ENCODE assay signal across 26 mouse cellular contexts in the genomic region with DNA sequence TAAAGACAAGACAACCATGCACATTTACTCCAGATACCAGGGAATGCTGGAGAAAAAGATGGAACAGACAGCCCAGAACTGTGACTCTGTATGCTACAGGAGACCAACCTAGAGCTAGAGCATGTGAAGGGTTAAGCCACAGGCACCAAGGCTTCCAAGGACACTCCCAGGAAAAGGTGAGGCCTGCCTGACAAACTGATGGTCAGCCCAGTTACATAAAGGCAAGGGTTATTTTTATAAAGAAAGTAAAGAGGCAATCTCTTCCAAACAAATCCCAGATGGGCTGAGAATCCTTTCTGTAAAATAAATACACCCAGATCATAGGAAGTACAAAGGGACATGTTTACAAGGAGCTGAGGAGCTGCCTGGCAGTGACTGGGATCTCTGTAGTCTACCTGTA. TPM values are rescaled to one million over a fixed set of nuclear protein-coding genes. Genes with fewer than 3 reads are reported as not detected.
A peak's percentile ranks its signal among the peaks of the same experiment; 100 is the strongest.
DNase-seq lines count a peak whose midpoint lies in the region; ATAC-seq and TF ChIP-seq lines count a peak whose summit lies in the region.
"Had no signal": no experiment of that assay in that cellular context is flagged by ENCODE, and none has a peak within 500 bp of the region (broad histone marks: within the 10 kb centered on the region; RNA-seq: fewer than 3 reads in every experiment).

No protein-coding gene starts in this region.

- H3K4me3 ChIP-seq in lung, postnatal 0 days (ENCODE audit: low read depth, low read length) = no peak overlapping the region
- H3K4me3 ChIP-seq: limb, embryonic 12.5 days; megakaryocyte, embryonic 14.5 days; neural tube, embryonic 12.5 days had no signal

- no peak; the same call in 1 of the 2 replicates for TF ChIP-seq CTCF in lung, postnatal 0 days (IDR thresholded peaks at IDR 0.05)

- H3K4me1 ChIP-seq in lung, postnatal 0 days (ENCODE audit: insufficient read depth, low read depth, low read length) = no peaks in the 10 kb centered on the region
- H3K4me1 ChIP-seq: neural tube, embryonic 12.5 days had no signal

- ATAC-seq in lung, postnatal 0 days = peak; percentile 80
- ATAC-seq: forebrain, postnatal 0 days; inflammation-experienced regulatory T-cells, adult 6 months; liver, postnatal 0 days had no signal

- no peaks in the 10 kb centered on the region for H3K36me3 ChIP-seq in lung, postnatal 0 days (ENCODE audit: insufficient read depth, low read length)
- H3K36me3 ChIP-seq: limb, embryonic 12.5 days; neural tube, embryonic 12.5 days had no signal

- no peak overlapping the region for H3K4me2 ChIP-seq in lung, postnatal 0 days (replicated peaks; ENCODE audit: low read depth, low read length)
- H3K4me2 ChIP-seq: hindbrain, embryonic 14.5 days; limb, embryonic 12.5 days; liver, embryonic 11.5 days; neural tube, embryonic 12.5 days had no signal

- peak overlapping the region; percentile 55 for H3K27ac ChIP-seq in lung, postnatal 0 days (ENCODE audit: low read length)
- H3K27ac ChIP-seq: hindbrain, embryonic 14.5 days; limb, embryonic 12.5 days; neural tube, embryonic 12.5 days; stomach, postnatal 0 days had no signal

- no peaks in the 10 kb centered on the region for H3K27me3 ChIP-seq in lung, postnatal 0 days (replicated peaks; ENCODE audit: insufficient read depth, low read length)
- H3K27me3 ChIP-seq: limb, embryonic 12.5 days; megakaryocyte, embryonic 14.5 days; neural tube, embryonic 12.5 days had no signal

- H3K9ac ChIP-seq in lung, postnatal 0 days (replicated peaks; ENCODE audit: low read depth) = no peak overlapping the region
- H3K9ac ChIP-seq: forebrain, postnatal 0 days; hindbrain, embryonic 14.5 days; limb, embryonic 12.5 days; liver, postnatal 0 days; neural tube, embryonic 12.5 days had no signal

- H3K9me3 ChIP-seq in lung, postnatal 0 days (ENCODE audit: low read length) = no peaks in the 10 kb centered on the region
- H3K9me3 ChIP-seq: limb, embryonic 12.5 days; megakaryocyte, embryonic 14.5 days; neural tube, embryonic 12.5 days had no signal

- peak; percentile 60 for DNase-seq in heart, adult 8-10 months (ENCODE audit: low spot score)
- no peak for DNase-seq in heart, postnatal 4 days
- DNase-seq in kidney, postnatal 14 days = peak; percentile 10
- DNase-seq in kidney, postnatal 10 days = no peak
- DNase-seq in lung, postnatal 0 days (ENCODE audit: low spot score) = peak; percentile 52
- no peak for DNase-seq in cerebellum, postnatal 25 days
- no peak for DNase-seq in urinary bladder, adult 18-20 months (ENCODE audit: low spot score in 2 of 2)
- DNase-seq: adrenal gland, postnatal 25 days; cerebellum, adult 11 months; cerebellum, postnatal 10 days; forebrain, postnatal 0 days; heart, postnatal 10 days; kidney, postnatal 4 days; liver, postnatal 0 days; midbrain, embryonic 14.5 days; right cerebral cortex, postnatal 14 days; thymus, adult 2 months; thymus, postnatal 4 days had no signal

- peak; percentile 91 for TF ChIP-seq EP300 in lung, postnatal 0 days (IDR thresholded peaks at IDR 0.05)

RNA-seq across cellular contexts. Expression of gene Sstr4, which starts 49.8 kb away (rescaled TPM):
- total RNA-seq in heart, adult 8-10 months (2022) = 1 to 10 TPM in 3 of 4 experiments, under 1 TPM in 1; 0.98 to 1.8 (median 1.3) TPM
- under 1 TPM; 0.79 to 0.81 TPM for total RNA-seq in heart, postnatal 4 days (2021)
- 0.56 and 0.77 TPM in 2 replicates for polyA plus RNA-seq in lung, postnatal 0 days (2015; fragmentation: Nextera tagmentation; extraction: Ambion mirVana)
- total RNA-seq: adrenal gland, postnatal 25 days; gastrocnemius, adult 18-20 months had no signal
- polyA plus RNA-seq: inflammation-experienced regulatory T-cells, adult 6 months; liver, postnatal 0 days had no signal

Comparison
In these comparisons a context has a peak if more than half of its experiments do, and no peak if none do; other contexts are left out.
1. DNase-seq: peak in heart, adult 8-10 months (single experiment), kidney, postnatal 14 days (single experiment) and lung, postnatal 0 days (single experiment); none in heart, postnatal 4 days (single experiment), kidney, postnatal 10 days (single experiment), cerebellum, postnatal 25 days (0 of 2) and urinary bladder, adult 18-20 months (0 of 2).